Mouse (Mus musculus): ENCODE results near the gene Btrc.

GRCm38 (mm10) chr19:45531554-45531953 is 168.0 kb downstream of the Btrc start:
- TF ChIP-seq CTCF (IDR thresholded peaks at IDR 0.05; ENCODE audit: low read depth), result no peak
- no peak for TF ChIP-seq EP300 (IDR thresholded peaks at IDR 0.05; ENCODE audit: low read depth)

All from liver, embryonic 14.5 days (tissue).